Mouse (Mus musculus) gastrocnemius, postnatal 36 days (tissue): ENCODE measurements at regions not wholly inside any gene's neighbourhood (a gene's known extent, or its start where the extent isn't known, plus 50 kb on each side); places are given as distances from the start of the nearest gene placed in this dataset.
"Not testable (repeated sequence)": the region's sequence is repeated elsewhere in the genome, so short reads cannot be mapped to it uniquely, and the experiment has no call there.

Experiments used
- DNase-seq, 2 experiments: peaks; one replicate each; pipeline ENCODE4 v3.0.0; 2022
- intact Hi-C: fragments of 180-260 bp; cut with DNase I; formaldehyde crosslinking; loops from one replicate; pipeline ENCODE4 v1.15.1; 2025

- no peak for DNase-seq
- intact Hi-C loops, result no loop called here
Observed at GRCm38 (mm10) chr13:5591837-5592555, 269.3 kb upstream of the Klf6 start.

- DNase-seq, result no peak
- intact Hi-C loops, result no loop called here
Observed at GRCm38 (mm10) chr13:5592556-5593061, 268.7 kb upstream of the Klf6 start.

- intact Hi-C loops, result no loop called here
- DNase-seq, result no peak
Observed at GRCm38 (mm10) chr13:5601648-5602047, 259.6 kb upstream of the Klf6 start.

- no peak for DNase-seq
- intact Hi-C loops, result no loop called here
Observed at GRCm38 (mm10) chr13:5603905-5604596, 257.2 kb upstream of the Klf6 start.

GRCm38 (mm10) chr13:5605418-5605817 is 255.9 kb upstream of the Klf6 start:
- no peak for DNase-seq
- intact Hi-C loops, result no loop called here

GRCm38 (mm10) chr13:5607462-5607861 is 253.8 kb upstream of the Klf6 start:
- intact Hi-C loops, result no loop called here
- no peak for DNase-seq

GRCm38 (mm10) chr13:5614186-5614737 is 247.0 kb upstream of the Klf6 start:
- intact Hi-C loops, result loop anchor here (10.0 kb wide), 1 partner anchor 251 kb away; the partner anchor contains the start of gene Klf6
- DNase-seq, result no peak

- no peak for DNase-seq
- intact Hi-C loops, result loop anchor here (10.0 kb wide), 1 partner anchor 250 kb away; the partner anchor contains the start of gene Klf6
Observed at GRCm38 (mm10) chr13:5614833-5615232, 246.4 kb upstream of the Klf6 start.

- no peak for DNase-seq
- intact Hi-C loops, result loop anchor here (10.0 kb wide), 1 partner anchor 249 kb away; the partner anchor contains the start of gene Klf6
Observed at GRCm38 (mm10) chr13:5615327-5615726, 246.0 kb upstream of the Klf6 start.

GRCm38 (mm10) chr13:5628124-5628523 is 233.2 kb upstream of the Klf6 start:
- no peak for DNase-seq
- intact Hi-C loops, result no loop called here

GRCm38 (mm10) chr13:5634960-5635359 is 226.3 kb upstream of the Klf6 start:
- DNase-seq, result no peak
- intact Hi-C loops, result no loop called here

GRCm38 (mm10) chr13:5641743-5642510 is 219.4 kb upstream of the Klf6 start:
- no peak for DNase-seq
- intact Hi-C loops, result no loop called here

GRCm38 (mm10) chr13:5648276-5648675 is 213.0 kb upstream of the Klf6 start:
- DNase-seq, result peak in 1 of 2 experiments; percentile 3
- intact Hi-C loops, result no loop called here

GRCm38 (mm10) chr13:5657556-5657955 is 203.7 kb upstream of the Klf6 start:
- intact Hi-C loops, result no loop called here
- DNase-seq, result no peak

GRCm38 (mm10) chr13:5666235-5667007 is 194.9 kb upstream of the Klf6 start:
- no peak for DNase-seq

GRCm38 (mm10) chr13:5675668-5676067 is 185.6 kb upstream of the Klf6 start:
- intact Hi-C loops, result no loop called here
- DNase-seq, result no peak

More at GRCm38 (mm10) chr13:5666235-5667007, 194.9 kb upstream of the Klf6 start:
- intact Hi-C loops, result no loop called here

- intact Hi-C loops, result no loop called here
- no peak for DNase-seq
Observed at GRCm38 (mm10) chr13:5690124-5690523, 171.2 kb upstream of the Klf6 start.

GRCm38 (mm10) chr13:5690680-5691079 is 170.6 kb upstream of the Klf6 start:
- DNase-seq, intact Hi-C loops: not testable (repeated sequence)

GRCm38 (mm10) chr13:5694626-5695025 is 166.7 kb upstream of the Klf6 start:
- intact Hi-C loops, result no loop called here
- DNase-seq, result no peak

GRCm38 (mm10) chr13:5695581-5695980 is 165.7 kb upstream of the Klf6 start:
- intact Hi-C loops, DNase-seq: not testable (repeated sequence)
